Mouse (Mus musculus) olfactory bulb, adult 2 months (tissue): Measurements from ENCODE around the gene Prkcb.

ENCODE experiments used
- CTCF ChIP-seq: fragments of 200-500 bp; IDR thresholded peaks from 2 replicates; pipeline ENCODE4 v1.5.1; 2012; ENCODE audit warnings: low read depth, mild to moderate bottlenecking, low read length, moderate library complexity; ENCODE audit not compliant: insufficient read depth
- POLR2A ChIP-seq: fragments of 200-500 bp; IDR thresholded peaks from 2 replicates; pipeline ENCODE4 v1.6.1; 2012; ENCODE audit warnings: mild to moderate bottlenecking, low read depth, low read length, moderate library complexity; ENCODE audit not compliant: insufficient read depth

DNA sequence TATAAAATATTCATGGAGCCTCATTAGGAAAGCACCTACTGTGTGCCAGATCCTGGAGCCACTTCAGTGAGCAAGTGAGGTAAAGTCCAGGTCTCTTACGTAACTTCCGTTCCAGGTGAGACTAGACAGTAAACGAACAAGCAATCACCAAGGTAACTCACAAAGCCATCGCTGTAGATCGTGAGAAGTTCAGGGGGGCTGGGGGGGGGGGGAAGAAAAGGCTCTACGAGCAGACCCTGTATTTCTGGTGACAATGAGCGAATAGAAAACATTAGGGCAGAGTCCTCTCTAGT is 22.1 kb downstream of the Prkcb start:
- TF ChIP-seq CTCF = no peak
- no peak for TF ChIP-seq POLR2A
